Mouse (Mus musculus) liver, postnatal 0 days (tissue): ENCODE measurements at regions not wholly inside any gene's neighbourhood (a gene's known extent, or its start where the extent isn't known, plus 50 kb on each side); places are given as distances from the start of the nearest gene placed in this dataset.

Experiments used
- CTCF ChIP-seq: sonication (generic); IDR thresholded peaks from 2 replicates; pipeline ENCODE4 v1.5.1; 2016; ENCODE audit warnings: antibody characterized with exemption, low read depth
- EP300 ChIP-seq: IDR thresholded peaks from 2 replicates; pipeline ENCODE4 v1.6.1; 2016; ENCODE audit warnings: antibody characterized with exemption, low read depth, mild to moderate bottlenecking

DNA sequence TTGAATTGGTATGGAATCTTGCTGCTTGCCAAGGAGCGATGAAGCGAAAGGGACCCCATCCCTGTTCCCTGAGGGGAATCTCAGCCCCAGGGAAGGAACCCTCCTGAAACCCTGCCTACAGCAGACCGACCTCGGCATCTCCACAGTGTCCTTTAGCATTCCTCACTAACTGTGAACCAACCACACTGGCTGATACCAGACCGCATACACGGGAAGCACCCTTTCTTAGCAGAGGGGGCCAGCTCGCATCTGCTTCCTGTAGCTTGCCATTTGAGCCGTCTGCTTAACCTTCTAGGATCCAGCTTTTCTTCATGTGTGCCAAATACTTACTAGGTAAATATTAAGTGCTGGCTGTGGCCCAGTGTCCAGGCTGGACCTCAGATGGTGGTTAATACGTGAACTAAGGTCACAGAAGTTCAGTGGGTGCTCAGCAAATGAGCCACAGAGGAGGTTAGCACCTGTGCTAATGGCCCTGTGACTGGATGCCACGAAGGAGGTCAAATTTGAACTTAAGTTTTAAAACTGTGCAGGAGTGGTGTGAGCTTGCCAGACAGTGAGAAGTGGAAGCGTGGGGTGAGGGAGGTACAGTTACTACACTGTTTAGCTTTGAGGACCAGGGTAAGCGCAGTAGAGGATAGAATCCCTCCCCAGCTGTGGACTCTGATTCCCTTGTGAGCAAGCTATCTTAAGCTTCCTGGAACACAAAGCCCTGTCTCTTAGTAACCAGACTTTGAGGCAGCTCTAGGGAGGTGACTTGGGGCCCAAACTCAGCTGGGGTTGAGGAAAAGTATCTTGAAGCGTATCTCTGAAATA lies 361.6 kb upstream of the Cdh4 start:
- TF ChIP-seq CTCF = no peak
- no peak for TF ChIP-seq EP300
